Mouse (Mus musculus) layer of hippocampus, postnatal 36 days (tissue): ENCODE data around the gene Ctdsp2. TPM values are rescaled to one million over a fixed set of nuclear protein-coding genes. Genes with fewer than 3 reads are reported as not detected.

ENCODE experiments used
- DNase-seq, 2 experiments: peaks; one replicate each; pipeline ENCODE4 v3.0.0; 2022
- microRNA-seq, 2 experiments: library from miRNA; unstranded; fragments of <30 nt; microRNA quantifications; one replicate each; pipeline ENCODE4 v1.2.0; 2021
- total RNA-seq, 2 experiments: library from RNA; stranded (reverse); gene quantifications; 2 replicates each; pipeline ENCODE4 v1.2.3; 2021

Ctdsp2 gene
- total RNA-seq, 2 experiments from 2014 or later: 103 to 114 TPM

- no peak for DNase-seq
Measured at GRCm38 (mm10) chr10:127048608-127049394, 70.3 kb downstream of the Ctdsp2 start.

Small RNA genes lying within 50 kb of the gene (microRNA-seq; reads per million reads assigned to microRNA genes)
- gene Mir26a-2 (20.0 to 94.8 reads per million in 2 experiments), gene Mir546 (0 to 0.30 reads per million in 2 experiments)

Other genes with a start within 250 kb of the Ctdsp2 start
- gene Atp23, start 77.4 kb upstream of the Ctdsp2 start, total RNA-seq: 1 to 10 TPM; 9.2 to 9.5 TPM
- gene Avil, start 22.0 kb downstream of the Ctdsp2 start, total RNA-seq: under 1 TPM; 0.35 to 0.40 TPM
- gene Tsfm, start 52.1 kb downstream of the Ctdsp2 start, total RNA-seq: 10 to 100 TPM; 25.8 to 28.0 TPM
- gene Mettl1, start 62.7 kb downstream of the Ctdsp2 start, total RNA-seq: 10 to 100 TPM; 12.0 to 12.6 TPM
- under 1 TPM; 0.27 to 0.30 TPM for gene Eef1akmt3, start 62.8 kb downstream of the Ctdsp2 start, total RNA-seq
- 1 to 10 TPM; 1.6 to 1.7 TPM for gene Cyp27b1, start 69.5 kb downstream of the Ctdsp2 start, total RNA-seq
- 10 to 100 TPM; 21.3 to 21.6 TPM for gene March9, start 81.5 kb downstream of the Ctdsp2 start, total RNA-seq
- 10 to 100 TPM; 93.5 to 97.5 TPM for gene Cdk4, start 84.8 kb downstream of the Ctdsp2 start, total RNA-seq
- 10 to 100 TPM; 57.4 to 61.5 TPM for gene Tspan31, start 91.5 kb downstream of the Ctdsp2 start, total RNA-seq
- 100 to 1,000 TPM; 778 to 800 TPM for gene Agap2, start 96.6 kb downstream of the Ctdsp2 start, total RNA-seq
- gene Os9, start 142.4 kb downstream of the Ctdsp2 start, total RNA-seq: 10 to 100 TPM; 97.5 to 99.3 TPM
- gene B4galnt1, start 186.5 kb downstream of the Ctdsp2 start, total RNA-seq: 100 to 1,000 TPM; 115 to 123 TPM
- 10 to 100 TPM; 15.6 to 27.2 TPM for gene Slc26a10, start 201.9 kb downstream of the Ctdsp2 start, total RNA-seq
- 100 to 1,000 TPM; 359 to 363 TPM for gene Arhgef25, start 211.4 kb downstream of the Ctdsp2 start, total RNA-seq
- 100 to 1,000 TPM; 238 TPM for gene Dtx3, start 217.0 kb downstream of the Ctdsp2 start, total RNA-seq
- gene Pip4k2c, start 232.9 kb downstream of the Ctdsp2 start, total RNA-seq: 10 to 100 TPM; 91.1 to 95.7 TPM